Mouse (Mus musculus) bone marrow, adult 2 months (tissue): ENCODE measurements at regions not wholly inside any gene's neighbourhood (a gene's known extent, or its start where the extent isn't known, plus 50 kb on each side); places are given as distances from the start of the nearest gene placed in this dataset.

ENCODE experiments used
- CTCF ChIP-seq: fragments of 200-500 bp; IDR thresholded peaks from 2 replicates; pipeline ENCODE4 v1.5.1; 2011; ENCODE audit warnings: low read length, control low read depth; ENCODE audit not compliant: control insufficient read depth, insufficient read depth
- POLR2A ChIP-seq: fragments of 200-500 bp; IDR thresholded peaks from 2 replicates; pipeline ENCODE4 v1.6.1; 2011; ENCODE audit warnings: low read depth, mild to moderate bottlenecking, control low read depth, low read length, borderline replicate concordance; ENCODE audit not compliant: control insufficient read depth

- TF ChIP-seq CTCF (no peak), POLR2A (no peak)
These were observed 159.1 kb downstream of the Diras2 start for GRCm38 (mm10) chr13:52371986-52372385.
